Comparison of ENCODE assay signal across 18 mouse cellular contexts in genomic region chr7:90927441-90927840, GRCm38 (mm10).
DNase-seq lines count a peak whose midpoint lies in the region.
"Had no signal": no experiment of that assay in that cellular context is flagged by ENCODE, and none has a peak within 500 bp of the region (broad histone marks: within the 10 kb centered on the region; RNA-seq: fewer than 3 reads in every experiment).

No protein-coding gene starts in this region.

- no peaks in the 10 kb centered on the region for H3K9me3 ChIP-seq in embryonic facial prominence, embryonic 10.5 days
- H3K9me3 ChIP-seq: forebrain, embryonic 13.5 days; hindbrain, embryonic 15.5 days; limb, embryonic 12.5 days; liver, embryonic 15.5 days had no signal

- H3K36me3 ChIP-seq in embryonic facial prominence, embryonic 10.5 days (replicated peaks): no peaks in the 10 kb centered on the region
- H3K36me3 ChIP-seq: hindbrain, embryonic 15.5 days; limb, embryonic 12.5 days; liver, embryonic 15.5 days had no signal

- no peak overlapping the region for H3K27ac ChIP-seq in embryonic facial prominence, embryonic 10.5 days (replicated peaks)
- H3K27ac ChIP-seq: forebrain, embryonic 13.5 days; hindbrain, embryonic 15.5 days; limb, embryonic 12.5 days; liver, embryonic 15.5 days had no signal

- peak; percentile 37 to 71 for DNase-seq in layer of hippocampus, adult 18-20 months (ENCODE audit: low spot score in 2 of 2)
- DNase-seq in layer of hippocampus, postnatal 10 days (ENCODE audit: low spot score in 2 of 2): no peak
- DNase-seq in cerebellum, postnatal 14 days: peak; percentile 1 to 8
- DNase-seq in layer of hippocampus, adult 9-11 months: peak; percentile 63
- DNase-seq in right cerebral cortex, postnatal 14 days: peak; percentile 13
- no peak for DNase-seq in embryonic facial prominence, embryonic 10.5 days (ENCODE audit: low spot score)
- no peak for DNase-seq in thymus, postnatal 0 days (ENCODE audit: low spot score)
- no peak for DNase-seq in thymus, postnatal 36 days
- DNase-seq: adrenal gland, adult 2 months; gastrocnemius, postnatal 10 days; heart, postnatal 14 days; kidney, adult 18-20 months; kidney, postnatal 25 days; thymus, adult 18-20 months had no signal

- WGBS in embryonic facial prominence, embryonic 10.5 days: 86% methylated on average over 4 of the region's 4 CpGs

- no peaks in the 10 kb centered on the region for H3K27me3 ChIP-seq in embryonic facial prominence, embryonic 10.5 days (replicated peaks; ENCODE audit: low read depth, poor library complexity, severe bottlenecking)
- H3K27me3 ChIP-seq: forebrain, embryonic 13.5 days; hindbrain, embryonic 15.5 days; limb, embryonic 12.5 days; liver, embryonic 15.5 days had no signal

- no peak overlapping the region for H3K4me3 ChIP-seq in embryonic facial prominence, embryonic 10.5 days
- H3K4me3 ChIP-seq: forebrain, embryonic 13.5 days; hindbrain, embryonic 15.5 days; limb, embryonic 12.5 days; liver, embryonic 15.5 days had no signal

- H3K4me1 ChIP-seq in embryonic facial prominence, embryonic 10.5 days: no peaks in the 10 kb centered on the region
- H3K4me1 ChIP-seq: forebrain, embryonic 13.5 days; hindbrain, embryonic 15.5 days; liver, embryonic 15.5 days had no signal

Comparison
In these comparisons a context has a peak if more than half of its experiments do, and no peak if none do; other contexts are left out.
1. DNase-seq: peak in layer of hippocampus, adult 18-20 months (2 of 2), cerebellum, postnatal 14 days (2 of 2), layer of hippocampus, adult 9-11 months (single experiment) and right cerebral cortex, postnatal 14 days (single experiment); none in layer of hippocampus, postnatal 10 days (0 of 2), embryonic facial prominence, embryonic 10.5 days (single experiment), thymus, postnatal 0 days (single experiment) and thymus, postnatal 36 days (0 of 2).